Mouse (Mus musculus) olfactory bulb, adult 2 months (tissue): Measurements from ENCODE around the gene Cdc6.

Experiments
- CTCF ChIP-seq: fragments of 200-500 bp; IDR thresholded peaks from 2 replicates; pipeline ENCODE4 v1.5.1; 2012; ENCODE audit warnings: low read depth, mild to moderate bottlenecking, low read length, moderate library complexity; ENCODE audit not compliant: insufficient read depth
- POLR2A ChIP-seq: fragments of 200-500 bp; IDR thresholded peaks from 2 replicates; pipeline ENCODE4 v1.6.1; 2012; ENCODE audit warnings: mild to moderate bottlenecking, low read depth, low read length, moderate library complexity; ENCODE audit not compliant: insufficient read depth

DNA sequence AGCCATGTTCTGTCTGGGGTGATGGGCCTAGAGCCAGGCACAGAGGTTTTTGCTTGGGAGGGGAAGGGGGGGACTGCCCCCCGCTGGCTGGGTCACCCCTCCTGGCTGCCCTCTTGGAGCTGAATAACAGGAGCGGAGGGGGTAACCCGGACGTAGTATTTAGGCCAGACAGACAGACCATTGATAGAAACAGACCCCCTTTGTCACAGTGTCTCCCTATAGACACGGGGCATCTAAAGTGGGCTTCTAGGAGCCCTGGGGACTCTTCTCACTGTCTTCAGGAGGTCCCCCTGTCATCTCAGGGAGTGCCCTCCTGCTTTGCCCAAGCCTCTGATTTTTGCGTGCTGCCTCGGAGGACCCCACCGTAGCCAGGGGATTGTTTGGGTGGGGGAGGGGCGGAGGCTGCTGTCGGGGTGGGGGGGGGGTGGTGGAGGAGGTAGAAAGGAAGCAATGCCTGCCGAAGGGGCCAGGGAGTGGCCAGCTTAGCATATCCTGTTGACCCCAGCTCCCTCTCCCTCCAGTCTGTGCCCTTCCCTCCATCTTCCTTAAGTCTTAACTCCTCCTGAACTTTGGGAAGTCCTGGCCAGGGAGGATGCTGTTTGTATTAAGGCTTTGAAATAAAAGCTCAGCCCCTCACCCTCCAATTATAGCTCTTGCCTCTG, 57.9 kb downstream of the Cdc6 start:
- TF ChIP-seq CTCF (no peak), POLR2A (no peak)
